Mouse (Mus musculus) left cerebral cortex, postnatal 36 days (tissue): Measurements from ENCODE around the gene Slc36a3. TPM values are rescaled to one million over a fixed set of nuclear protein-coding genes. Genes with fewer than 3 reads are reported as not detected.
A peak's percentile ranks its signal among the peaks of the same experiment; 100 is the strongest.
"Not testable (repeated sequence)": the region's sequence is repeated elsewhere in the genome, so short reads cannot be mapped to it uniquely, and the experiment has no call there.

Source experiments
- DNase-seq, 2 experiments: peaks; one replicate each; pipeline ENCODE4 v3.0.0; 2021 to 2022; ENCODE audit warnings: low spot score in 2 of 2, mixed read lengths in 1 of 2
- intact Hi-C: fragments of 180-260 bp; cut with DNase I; formaldehyde crosslinking; loops from one replicate; pipeline ENCODE4 v1.15.1; 2025
- total RNA-seq, 2 experiments: library from RNA; stranded (reverse); gene quantifications; 2 replicates each; pipeline ENCODE4 v1.2.3; 2021

Gene Slc36a3
- total RNA-seq, 2 experiments from 2014 or later = not detected

- DNase-seq, intact Hi-C loops: not testable (repeated sequence)
These were observed 37.7 kb downstream of the Slc36a3 start for GRCm38 (mm10) chr11:55113861-55114250.

DNA sequence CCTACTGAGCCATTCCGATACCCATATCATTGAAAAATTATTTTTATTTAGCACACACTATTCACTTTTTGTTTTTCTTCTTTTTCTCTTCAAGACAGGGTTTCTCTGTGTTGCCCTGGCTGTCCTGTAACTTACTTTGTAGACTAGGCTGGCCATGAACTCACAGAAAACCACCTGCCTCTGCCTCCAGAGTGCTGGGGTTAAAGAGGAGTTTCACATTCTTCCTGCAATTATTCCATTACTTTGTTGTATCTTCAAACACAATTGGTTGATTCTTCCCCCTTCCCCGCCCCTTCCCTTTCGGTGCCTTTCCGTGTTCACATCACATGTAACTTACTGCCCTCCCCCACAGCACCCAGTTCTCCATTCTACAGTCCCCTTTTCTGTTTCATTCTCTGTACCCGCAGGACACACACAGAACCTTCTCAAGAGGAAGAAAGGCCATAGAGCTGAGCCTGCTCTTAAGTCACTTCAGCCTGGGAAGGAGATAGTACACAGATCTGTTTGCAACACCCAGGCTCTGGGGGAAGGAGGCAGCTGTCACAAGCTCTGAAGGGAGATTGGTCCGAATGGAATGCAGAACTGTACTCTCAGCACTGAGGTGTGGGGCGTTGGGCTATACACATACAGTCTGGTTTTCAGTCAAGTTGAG is 38.2 kb downstream of the Slc36a3 start:
- peak in 1 of 2 experiments; percentile 11 for DNase-seq
- intact Hi-C loops = no loop called here

DNA sequence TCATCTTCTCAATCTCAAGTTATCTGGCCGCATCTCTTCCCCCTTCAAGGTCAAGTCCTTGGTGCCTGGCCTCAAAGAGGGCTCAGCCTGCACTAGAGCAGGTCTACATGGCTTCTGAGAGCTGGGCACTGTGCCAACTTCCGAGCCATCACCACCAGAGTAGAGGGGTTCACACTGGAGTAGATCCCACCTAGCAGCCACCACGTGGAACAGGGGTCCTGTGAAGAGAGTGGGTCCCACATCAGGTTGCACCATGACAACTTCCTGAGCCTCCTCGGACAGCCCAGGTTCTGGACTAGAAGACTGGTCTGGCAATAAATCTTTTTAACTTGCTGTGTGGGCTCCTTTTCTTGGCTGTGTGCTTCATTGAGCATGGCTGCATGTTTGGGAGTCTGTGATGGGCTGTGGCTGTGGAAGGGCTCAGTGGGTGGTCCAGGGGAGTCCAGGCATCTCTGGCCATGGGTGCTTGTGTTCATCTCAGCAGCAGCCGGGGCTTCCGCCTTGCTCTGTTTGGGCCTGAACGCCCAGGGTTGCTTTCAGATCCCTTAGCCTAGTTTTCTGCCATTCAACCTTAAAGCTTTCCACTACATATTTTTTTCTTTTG is 40.8 kb downstream of the Slc36a3 start:
- DNase-seq = no peak
- intact Hi-C loops = no loop called here

GRCm38 (mm10) chr11:55109521-55110300 is 41.8 kb downstream of the Slc36a3 start:
- DNase-seq = no peak
- intact Hi-C loops = no loop called here

- no peak for DNase-seq
- intact Hi-C loops = no loop called here
These were observed 44.9 kb downstream of the Slc36a3 start for GRCm38 (mm10) chr11:55106636-55107035.

DNA sequence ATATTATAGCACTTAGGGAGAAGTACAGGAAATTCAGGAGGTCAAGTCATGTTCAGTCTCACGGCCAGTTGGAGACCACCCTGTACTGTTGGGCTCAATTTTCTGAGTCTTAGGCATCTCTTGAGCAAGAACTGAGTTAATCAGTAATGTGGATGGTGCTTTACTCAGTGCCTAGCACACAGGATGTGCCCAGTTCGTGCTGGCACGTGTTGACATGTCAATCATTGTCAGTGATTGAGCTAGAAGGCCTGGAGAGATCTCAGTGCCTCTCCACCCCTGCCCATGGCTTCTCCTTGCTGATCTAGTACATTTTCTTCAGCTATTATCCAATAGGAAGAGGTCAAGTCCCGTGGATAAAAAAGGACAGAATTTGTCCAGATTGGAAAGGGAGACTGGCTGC is 46.1 kb downstream of the Slc36a3 start:
- intact Hi-C loops = no loop called here
- no peak for DNase-seq

- no peak for DNase-seq
- intact Hi-C loops = no loop called here
These were observed 48.3 kb downstream of the Slc36a3 start for GRCm38 (mm10) chr11:55103229-55103628.

DNA sequence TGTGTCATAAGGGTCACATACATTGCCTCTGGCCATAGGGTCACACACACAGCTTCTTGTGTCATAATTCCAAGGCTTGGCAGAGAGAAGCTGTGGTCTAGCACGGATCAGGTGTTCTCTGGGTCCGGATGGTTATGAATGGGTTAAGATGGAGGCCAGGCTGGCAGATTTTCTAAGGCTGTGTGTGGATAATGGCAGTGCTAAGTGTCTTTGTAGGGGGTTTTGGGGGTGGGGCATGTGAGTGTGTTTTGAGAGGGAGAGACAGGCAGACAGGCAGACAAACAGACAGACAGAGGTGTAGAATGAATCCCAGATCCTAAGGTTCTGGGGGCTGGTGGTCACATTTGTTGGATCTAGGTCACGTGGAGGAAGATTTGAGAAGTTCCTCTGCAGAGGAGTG is 49.5 kb downstream of the Slc36a3 start:
- intact Hi-C loops = no loop called here
- no peak for DNase-seq

DNA sequence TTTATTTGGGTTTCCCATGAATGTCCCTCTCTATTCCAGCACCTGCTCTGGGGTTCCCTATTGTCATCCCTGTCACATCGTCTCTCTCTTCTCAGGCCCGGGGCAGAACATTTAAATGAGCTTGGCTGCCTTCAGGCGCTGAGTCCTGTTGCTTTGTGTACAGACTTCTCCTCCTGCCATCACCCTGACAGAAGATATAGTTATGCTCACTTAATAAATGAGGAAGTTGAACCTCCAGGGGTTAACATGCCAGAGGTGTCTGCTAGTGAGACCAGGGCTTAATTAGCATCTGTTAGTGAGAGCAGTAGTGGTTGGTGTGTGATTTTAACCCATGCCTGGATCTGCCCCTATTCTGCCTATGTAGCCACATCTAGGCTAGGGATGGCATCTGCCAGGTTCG is 51.6 kb downstream of the Slc36a3 start:
- DNase-seq = no peak
- intact Hi-C loops = no loop called here

DNA sequence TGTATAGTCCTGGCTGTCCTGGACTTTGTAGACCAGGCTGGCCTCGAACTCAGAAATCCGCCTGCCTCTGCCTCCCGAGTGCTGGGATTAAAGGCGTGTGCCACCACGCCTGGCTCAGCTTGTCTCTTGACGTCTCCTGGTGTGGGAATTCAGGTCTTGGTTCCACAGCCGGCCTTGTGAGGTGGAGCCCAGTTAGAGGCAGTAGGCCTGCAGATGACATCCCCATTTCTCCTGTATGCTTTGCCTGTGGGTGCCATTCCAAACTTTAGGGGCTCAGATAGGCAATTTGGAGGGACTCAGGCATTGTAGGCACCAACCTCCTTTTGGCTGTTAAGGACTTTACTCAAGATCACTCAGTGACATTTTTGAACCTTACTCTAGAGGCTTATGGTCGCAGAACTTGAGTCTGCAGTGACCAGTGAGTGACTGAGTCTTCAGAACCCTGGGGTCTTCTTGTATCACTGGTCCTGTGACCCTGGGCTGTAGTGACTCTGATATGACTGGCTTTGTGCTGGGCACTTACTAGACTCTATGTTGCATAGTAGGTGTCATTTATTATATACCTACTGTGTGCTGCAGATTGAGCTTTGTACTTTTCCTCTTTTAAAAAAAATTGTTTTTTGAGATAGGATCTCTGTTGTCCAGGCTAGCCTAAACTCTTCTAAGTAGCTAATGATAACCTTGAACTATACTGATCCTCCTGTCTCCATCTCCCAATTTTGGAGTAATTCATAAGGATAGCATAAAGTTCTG is 52.3 kb downstream of the Slc36a3 start:
- intact Hi-C loops = no loop called here

GRCm38 (mm10) chr11:55098189-55098915 is 53.2 kb downstream of the Slc36a3 start:
- DNase-seq = no peak
- intact Hi-C loops = no loop called here

More for the DNA sequence above, 52.3 kb downstream of the Slc36a3 start:
- DNase-seq = no peak

GRCm38 (mm10) chr11:55097463-55098188 is 53.9 kb downstream of the Slc36a3 start, which contains the start of gene Gm2a:
TSS of gene Gm2a (plus strand) at chr11:55098115.
- peak; percentile 90 to 91 for DNase-seq
- intact Hi-C loops = no loop called here

- no peak for DNase-seq
- intact Hi-C loops = no loop called here
These were observed 54.6 kb downstream of the Slc36a3 start for GRCm38 (mm10) chr11:55096731-55097462.

DNA sequence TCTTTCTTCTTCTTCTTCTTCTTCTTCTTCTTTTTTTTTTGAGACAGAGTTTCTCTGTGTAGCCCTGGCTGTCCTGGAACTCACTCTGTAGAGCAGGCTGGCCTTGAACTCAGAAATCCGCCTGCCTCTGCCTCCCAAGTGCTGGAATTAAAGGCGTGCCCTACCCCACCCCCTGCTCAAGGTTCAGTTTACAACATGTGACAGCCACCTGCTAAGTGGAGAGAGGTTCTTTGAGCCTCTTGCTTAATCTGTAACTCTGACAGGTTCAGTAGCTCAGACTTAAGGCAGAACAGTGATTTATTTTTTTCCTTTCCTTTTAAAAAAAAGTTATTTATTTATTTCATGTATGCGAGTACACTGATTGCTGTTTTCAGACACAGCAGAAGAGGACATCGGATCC is 55.2 kb downstream of the Slc36a3 start:
- DNase-seq, intact Hi-C loops: not testable (repeated sequence)

GRCm38 (mm10) chr11:55093096-55093495 is 58.4 kb downstream of the Slc36a3 start:
- intact Hi-C loops = no loop called here
- DNase-seq = no peak

DNA sequence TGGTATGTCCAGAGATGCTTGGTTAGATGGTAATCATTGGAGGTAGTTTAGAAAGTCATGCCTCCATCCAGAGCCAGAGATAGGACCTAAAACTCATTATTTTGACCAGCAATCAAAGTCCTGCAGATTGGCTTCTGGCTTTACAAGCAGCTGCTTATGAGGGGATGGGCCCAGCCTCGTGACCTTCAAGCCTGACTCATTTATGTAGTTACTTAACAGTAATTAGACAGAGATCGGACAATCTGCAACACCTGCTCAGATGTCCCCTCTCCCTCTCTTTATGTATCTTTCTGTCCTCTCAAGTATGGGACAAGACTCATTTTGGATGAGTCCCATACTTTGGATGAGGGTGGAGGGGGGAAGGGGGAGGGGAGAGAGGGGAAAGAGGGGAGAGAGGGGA is 61.6 kb downstream of the Slc36a3 start:
- no peak for DNase-seq
- intact Hi-C loops = loop anchor here (5.0 kb wide), 3 partner anchors 43 to 208 kb away; no protein-coding TSS in a partner anchor

GRCm38 (mm10) chr11:55087006-55087405 is 64.5 kb downstream of the Slc36a3 start:
- intact Hi-C loops = loop anchor here (1.0 to 5.0 kb wide), 4 partner anchors 40 to 205 kb away; no protein-coding TSS in a partner anchor
- DNase-seq = peak; percentile 49 to 56

DNA sequence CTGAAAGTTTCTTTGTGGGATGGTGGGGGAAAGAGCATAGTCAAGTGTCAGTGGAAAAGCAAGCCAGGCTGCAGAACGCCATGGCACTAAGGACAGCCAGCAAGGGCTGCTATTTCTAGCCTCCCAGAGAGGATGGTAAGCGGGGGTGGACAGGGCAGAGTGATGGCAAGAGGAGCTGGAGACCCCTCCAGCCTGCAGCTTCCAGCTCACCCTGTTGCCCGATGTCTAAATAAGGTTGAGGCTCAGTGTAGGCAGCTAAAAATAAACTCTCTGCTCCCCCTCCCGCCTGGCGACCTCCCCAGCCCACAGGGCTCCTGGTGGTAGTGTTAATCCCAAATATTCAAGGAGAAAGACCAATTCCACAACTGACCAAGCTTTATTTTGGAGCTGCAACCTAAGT is 66.1 kb downstream of the Slc36a3 start:
- intact Hi-C loops = loop anchor here (5.0 kb wide), 3 partner anchors 38 to 203 kb away; no protein-coding TSS in a partner anchor
- no peak for DNase-seq
